Mouse (Mus musculus): ENCODE measurements around the gene Phf21a.
"Not testable (repeated sequence)": the region's sequence is repeated elsewhere in the genome, so short reads cannot be mapped to it uniquely, and the experiment has no call there.

The Phf21a gene

GRCm38 (mm10) chr2:92076086-92076692 lies 16.7 kb upstream of the Phf21a start:
- no peak for DNase-seq (ENCODE audit: extremely low read depth, insufficient read length, low spot score)

DNA sequence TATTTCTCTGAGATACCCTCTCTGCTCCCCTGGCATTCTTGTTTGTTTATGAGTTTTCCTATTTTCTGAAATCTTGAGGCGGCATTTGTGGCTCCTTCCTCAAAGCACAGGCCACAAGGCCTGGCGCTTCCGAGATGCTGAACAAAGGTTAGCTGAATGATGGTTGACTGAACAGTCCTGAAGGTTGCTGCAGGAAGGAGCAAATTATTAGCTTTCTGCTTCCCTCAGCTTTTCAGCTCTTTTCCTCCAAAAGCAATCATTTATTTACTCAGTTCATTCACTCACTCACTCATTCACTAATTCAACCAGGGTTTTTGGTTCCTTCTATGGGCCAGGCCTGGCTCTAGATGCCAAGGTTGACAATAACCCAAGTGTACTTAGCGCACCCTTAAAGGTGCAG lies 10.7 kb upstream of the Phf21a start:
- DNase-seq (ENCODE audit: extremely low read depth, insufficient read length, low spot score): no peak

GRCm38 (mm10) chr2:92085721-92086120 lies 7.2 kb upstream of the Phf21a start:
- no peak for DNase-seq (ENCODE audit: extremely low read depth, insufficient read length, low spot score)

GRCm38 (mm10) chr2:92087065-92087464 lies 5.9 kb upstream of the Phf21a start:
- DNase-seq (ENCODE audit: extremely low read depth, insufficient read length, low spot score): no peak

DNA sequence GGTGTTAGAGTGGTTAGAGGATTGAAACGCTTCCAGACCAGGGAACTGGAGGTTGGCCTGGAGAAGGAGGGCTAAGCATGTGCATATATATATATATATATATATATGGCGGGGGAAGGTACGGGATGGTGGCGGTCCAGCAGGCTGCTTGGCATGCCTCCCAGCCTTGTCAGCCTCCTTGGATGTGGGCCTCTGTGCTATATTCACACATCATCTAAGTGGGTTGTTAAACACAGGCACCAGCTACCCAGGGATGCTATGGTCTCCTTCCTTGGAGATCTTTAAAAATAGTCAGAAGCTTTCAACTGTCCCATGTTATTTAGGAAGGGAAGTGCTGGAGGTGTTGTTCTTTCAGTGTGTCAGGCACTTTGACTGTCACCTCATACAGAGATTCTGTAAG lies 3.1 kb upstream of the Phf21a start:
- DNase-seq (ENCODE audit: extremely low read depth, insufficient read length, low spot score): no peak

GRCm38 (mm10) chr2:92093503-92093902 lies 586 bp downstream of the Phf21a start:
- not testable (repeated sequence) for DNase-seq (ENCODE audit: extremely low read depth, insufficient read length, low spot score)

- DNase-seq (ENCODE audit: extremely low read depth, insufficient read length, low spot score): no peak
Measured at GRCm38 (mm10) chr2:92094078-92094477, 1.2 kb downstream of the Phf21a start.

DNA sequence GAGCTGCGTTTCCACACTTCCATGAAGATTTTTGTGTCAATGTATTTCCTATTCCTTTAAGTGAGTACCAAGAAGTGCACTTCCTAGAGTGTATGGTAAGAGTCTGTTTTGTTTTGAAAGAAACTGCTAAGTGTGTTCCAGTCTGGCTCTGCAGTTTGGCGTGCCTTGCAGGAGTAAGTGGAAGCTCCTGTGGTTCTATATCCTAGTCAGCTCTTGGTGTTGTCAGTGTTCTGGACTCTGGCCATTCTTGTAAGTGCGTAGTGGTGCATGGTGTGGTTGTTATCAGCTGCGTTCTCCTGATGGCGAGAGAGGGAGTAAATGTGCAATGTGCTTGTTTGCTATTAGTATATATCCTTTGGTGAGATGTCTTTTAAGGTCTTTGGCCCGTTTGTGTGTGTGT lies 7.9 kb downstream of the Phf21a start:
- no peak for DNase-seq (ENCODE audit: extremely low read depth, insufficient read length, low spot score)

- DNase-seq (ENCODE audit: extremely low read depth, insufficient read length, low spot score): no peak
Measured at GRCm38 (mm10) chr2:92124523-92124922, 31.6 kb downstream of the Phf21a start.

DNA sequence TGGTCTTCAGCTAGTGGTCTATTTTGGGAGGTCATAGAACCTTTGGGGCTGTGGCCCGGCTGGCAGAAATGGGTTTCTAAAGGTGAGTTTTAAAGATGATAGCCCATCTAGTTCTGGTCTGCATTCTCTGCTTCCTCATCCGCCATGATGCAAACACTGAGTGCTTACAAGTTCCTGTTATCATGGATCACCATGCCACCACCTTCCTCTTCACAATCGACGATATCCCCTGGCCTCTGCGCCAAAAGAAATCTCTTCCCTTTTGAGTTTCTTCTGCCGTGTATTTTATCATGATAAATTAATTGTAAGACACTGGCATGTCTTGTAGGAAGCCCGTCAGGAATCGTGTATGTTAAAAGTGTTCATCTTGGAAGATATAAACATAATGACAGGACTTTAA lies 32.4 kb downstream of the Phf21a start:
- no peak for DNase-seq (ENCODE audit: extremely low read depth, insufficient read length, low spot score)

DNA sequence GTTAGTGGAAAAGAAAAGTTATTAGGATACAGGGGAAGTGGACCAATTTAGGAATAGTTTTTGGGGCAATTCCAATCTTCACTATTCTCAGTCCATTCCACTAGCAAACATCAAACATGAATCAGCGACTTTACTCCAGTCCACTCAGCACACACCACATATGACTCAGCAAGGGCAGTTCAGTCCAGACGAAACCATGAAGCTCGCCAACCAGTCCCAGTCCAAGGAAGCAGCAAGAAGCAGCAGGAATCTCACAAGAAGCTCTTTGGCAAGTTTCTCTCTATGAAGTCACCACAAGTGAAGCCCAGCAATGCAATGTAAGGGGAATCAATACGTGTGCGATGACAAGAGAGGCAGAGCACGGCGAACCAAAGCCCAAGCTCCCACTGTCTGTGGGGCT lies 37.2 kb downstream of the Phf21a start:
- DNase-seq (ENCODE audit: extremely low read depth, insufficient read length, low spot score): peak; percentile 15

DNA sequence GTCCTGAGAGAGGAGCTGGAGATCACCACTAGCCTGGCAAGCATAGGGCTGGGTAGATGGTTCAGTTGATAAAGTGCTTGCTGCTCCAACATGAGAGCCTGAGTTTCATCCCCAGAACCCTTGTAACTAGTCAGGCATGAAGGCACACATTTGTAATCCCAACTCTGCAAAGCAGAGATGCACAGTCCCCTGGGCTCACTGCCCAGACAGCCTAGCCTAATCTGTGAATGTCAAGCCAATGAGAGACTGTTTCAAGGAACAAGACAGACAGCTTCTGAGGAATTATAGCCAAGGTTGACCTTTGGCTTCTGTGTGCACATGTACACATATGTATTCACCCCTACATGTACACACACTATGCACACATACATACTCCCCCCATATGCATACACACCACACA lies 45.8 kb downstream of the Phf21a start:
- no peak for DNase-seq (ENCODE audit: extremely low read depth, insufficient read length, low spot score)

GRCm38 (mm10) chr2:92139365-92139764 lies 46.4 kb downstream of the Phf21a start:
- DNase-seq (ENCODE audit: extremely low read depth, insufficient read length, low spot score): no peak

DNA sequence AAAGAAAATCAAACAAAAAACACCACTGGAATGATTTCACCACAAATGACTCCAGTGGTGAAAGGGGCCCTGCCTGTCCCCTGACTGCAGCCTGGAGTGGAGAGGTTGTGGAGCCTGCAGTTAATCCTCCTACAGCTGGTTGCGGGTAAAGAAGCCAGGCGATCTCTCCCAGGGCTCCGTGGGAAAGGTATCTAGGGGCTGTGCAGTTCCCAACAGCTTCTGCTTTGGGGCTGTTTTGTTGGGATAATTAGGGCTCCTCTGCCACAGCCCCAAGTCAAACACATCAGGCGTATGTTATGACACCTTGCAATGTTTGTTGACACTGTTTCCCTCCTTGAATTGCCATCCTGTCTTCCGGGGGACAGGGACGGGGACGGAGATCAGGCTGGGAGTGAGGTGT lies 47.5 kb downstream of the Phf21a start:
- no peak for DNase-seq (ENCODE audit: extremely low read depth, insufficient read length, low spot score)

- no peak for DNase-seq (ENCODE audit: extremely low read depth, insufficient read length, low spot score)
Measured at GRCm38 (mm10) chr2:92141073-92141472, 48.2 kb downstream of the Phf21a start.

DNA sequence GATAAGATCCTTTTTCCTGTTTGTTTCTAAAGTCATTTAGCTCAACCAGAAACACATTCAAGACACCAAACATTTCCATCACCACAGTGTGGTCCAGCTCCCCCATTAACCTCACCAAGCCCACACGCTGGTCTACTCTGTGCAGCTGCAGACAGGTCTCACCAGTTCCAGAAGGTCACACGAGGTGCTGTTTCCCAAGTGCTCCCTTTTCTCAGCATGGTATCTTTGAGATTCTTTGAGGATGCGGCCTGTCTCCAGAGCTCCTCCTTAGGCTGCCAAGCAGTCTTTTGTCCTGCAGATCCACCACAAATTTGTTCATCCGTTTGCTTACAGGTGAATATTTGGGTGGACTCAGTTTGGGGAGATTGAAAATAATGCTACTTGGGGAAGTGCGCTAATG lies 51.0 kb downstream of the Phf21a start:
- no peak for DNase-seq (ENCODE audit: extremely low read depth, insufficient read length, low spot score)

- DNase-seq (ENCODE audit: extremely low read depth, insufficient read length, low spot score): not testable (repeated sequence)
Measured at GRCm38 (mm10) chr2:92147925-92148750, 55.2 kb downstream of the Phf21a start.

DNA sequence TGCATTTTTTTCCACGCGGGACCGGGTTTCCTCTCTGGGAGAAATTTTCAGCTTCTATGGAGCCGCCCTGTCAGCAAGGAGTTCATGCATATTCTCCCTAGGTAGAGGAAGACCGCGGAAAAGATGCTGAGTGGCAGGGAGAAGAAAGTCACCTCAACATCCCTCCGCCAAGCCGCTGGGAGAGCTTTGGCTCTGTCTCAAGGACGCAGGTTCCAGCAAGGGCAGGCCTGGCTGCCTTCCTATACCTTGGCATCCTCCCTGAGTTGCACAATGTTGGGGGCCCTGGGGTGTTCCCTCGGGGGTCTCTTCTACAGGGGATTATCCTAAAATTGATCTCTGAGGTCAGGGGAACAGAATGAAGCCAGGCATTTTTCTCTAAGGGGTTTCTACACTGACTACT lies 71.4 kb downstream of the Phf21a start:
- DNase-seq (ENCODE audit: extremely low read depth, insufficient read length, low spot score): no peak

DNA sequence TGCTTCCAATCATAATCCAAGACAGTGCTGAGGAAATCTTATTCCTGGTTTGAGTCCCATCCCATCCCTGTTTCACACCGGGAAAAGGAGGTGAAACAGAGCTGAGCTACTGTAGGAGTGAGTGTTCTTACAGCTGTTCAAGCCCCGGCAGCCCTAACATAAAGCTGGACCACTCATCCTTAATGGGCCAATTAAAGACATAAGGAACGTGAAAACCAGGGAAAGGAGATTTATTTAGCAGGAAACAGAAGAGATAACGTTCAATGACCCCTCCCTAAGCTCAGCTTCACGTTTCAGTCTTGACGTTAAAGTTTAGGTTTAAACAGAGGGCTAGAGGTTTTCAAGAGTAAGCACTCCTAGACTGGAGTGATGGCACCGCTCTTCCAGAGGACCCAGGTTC lies 74.0 kb downstream of the Phf21a start:
- DNase-seq (ENCODE audit: extremely low read depth, insufficient read length, low spot score): no peak

DNA sequence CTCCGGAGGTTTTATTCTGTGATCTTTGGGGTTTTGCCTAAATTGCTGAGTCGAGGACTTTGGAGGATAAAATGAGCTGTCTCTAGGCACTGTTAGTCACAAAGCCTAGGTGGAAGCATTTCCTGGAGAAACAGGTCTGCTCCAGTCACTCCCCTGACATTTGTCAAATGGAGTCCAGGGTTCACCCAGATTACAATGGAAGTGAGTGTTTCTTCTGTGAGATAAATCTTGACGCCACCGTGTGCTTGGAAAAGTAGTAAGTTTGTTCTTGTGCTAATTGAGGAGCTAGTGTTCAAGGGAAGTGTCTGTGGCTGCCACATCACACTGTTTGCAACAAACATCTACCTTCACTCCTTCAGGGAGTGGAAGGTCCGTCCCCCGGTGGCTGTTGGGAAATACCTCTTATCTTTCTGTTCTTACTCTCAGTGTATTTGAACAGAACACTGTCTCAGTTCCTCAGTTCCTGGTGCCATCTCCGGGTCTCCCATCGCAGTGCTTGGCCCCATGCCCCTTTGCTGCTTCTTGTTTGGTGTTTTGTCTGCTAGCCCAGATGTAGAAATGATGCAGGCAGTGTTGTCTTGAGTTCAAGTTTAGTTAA lies 78.2 kb downstream of the Phf21a start:
- no peak for DNase-seq (ENCODE audit: extremely low read depth, insufficient read length, low spot score)

GRCm38 (mm10) chr2:92172300-92172699 lies 79.4 kb downstream of the Phf21a start:
- DNase-seq (ENCODE audit: extremely low read depth, insufficient read length, low spot score): no peak

DNA sequence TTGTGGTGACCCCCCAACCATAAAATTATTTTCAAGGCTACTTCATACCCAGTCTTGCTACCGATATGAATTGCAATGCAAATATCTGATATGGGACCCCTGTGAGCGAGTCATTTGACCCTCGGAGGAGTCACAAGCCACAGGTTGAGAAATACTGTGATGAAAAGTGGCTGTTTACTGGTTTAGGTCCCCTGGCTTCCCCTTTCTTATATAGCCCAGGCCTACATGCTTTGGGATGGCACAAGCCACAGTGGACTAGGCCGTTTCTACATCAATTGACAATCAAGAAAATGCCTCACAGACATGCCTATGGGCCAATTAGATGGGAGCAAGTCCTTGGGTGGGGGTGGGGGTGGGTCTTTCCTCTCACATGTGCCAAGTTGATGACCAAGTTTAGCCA lies 80.3 kb downstream of the Phf21a start:
- DNase-seq (ENCODE audit: extremely low read depth, insufficient read length, low spot score): no peak

All from 3134 (cell line).